Mouse (Mus musculus) brown adipose tissue, adult 24 weeks (tissue): ENCODE results near the gene Duxbl2. TPM values are rescaled to one million over a fixed set of nuclear protein-coding genes. Genes with fewer than 3 reads are reported as not detected.

Source experiments
- polyA plus RNA-seq: library from polyadenylated mRNA; stranded (reverse); fragments of >200 nt; gene quantifications from 2 replicates; pipeline ENCODE4 v1.2.4, GENCODE M21; 2012; ENCODE audit not compliant: missing spikeins, insufficient read depth, insufficient read length

The Duxbl2 gene
- polyA plus RNA-seq, 1 experiment = not detected

Other genes starting within 250 kb of the Duxbl2 start
- 2.8 and 6.4 TPM in 2 replicates for gene Plac9a, start 215.2 kb upstream of the Duxbl2 start, polyA plus RNA-seq
- 3.9 and 4.5 TPM in 2 replicates for gene Tmem254a, start 190.7 kb upstream of the Duxbl2 start, polyA plus RNA-seq
- gene Cphx1, start 180.0 kb upstream of the Duxbl2 start, polyA plus RNA-seq = not detected in 2 replicates
- not detected in 2 replicates for gene Duxbl1, start 139.8 kb upstream of the Duxbl2 start, polyA plus RNA-seq
- 12.8 and 46.7 TPM in 2 replicates for gene Gm9780, start 75.6 kb upstream of the Duxbl2 start, polyA plus RNA-seq
- gene Tmem254c, start 51.0 kb upstream of the Duxbl2 start, polyA plus RNA-seq = not detected in 2 replicates
- gene Cphx2, start 36.8 kb upstream of the Duxbl2 start, polyA plus RNA-seq = not detected in 2 replicates
- gene Cphx3, start 36.1 kb upstream of the Duxbl2 start, polyA plus RNA-seq = not detected in 2 replicates
- 81.7 and 83.1 TPM in 2 replicates for gene Plac9b, start 64.1 kb downstream of the Duxbl2 start, polyA plus RNA-seq
- 42.0 and 96.9 TPM in 2 replicates for gene Tmem254b, start 88.7 kb downstream of the Duxbl2 start, polyA plus RNA-seq
- not detected in 2 replicates for gene Duxbl3, start 139.6 kb downstream of the Duxbl2 start, polyA plus RNA-seq